Mouse (Mus musculus) intestine, embryonic 14.5 days (tissue): Measurements from ENCODE around the gene Olfr771. TPM values are rescaled to one million over a fixed set of nuclear protein-coding genes. Genes with fewer than 3 reads are reported as not detected.
"Not testable (repeated sequence)": the region's sequence is repeated elsewhere in the genome, so short reads cannot be mapped to it uniquely, and the experiment has no call there.

Experiments used
- ATAC-seq: fragments of 200-750 bp; cut with Nextera tagmentation; replicated peaks from 2 replicates; pipeline ENCODE4 v1.8.0; 2017; ENCODE audit warnings: low read depth, moderate number of reproducible peaks, moderate TSS enrichment, moderate library complexity; ENCODE audit not compliant: low FRiP score, low TSS enrichment
- DNase-seq: peaks from one replicate; pipeline ENCODE4 v3.0.0-alpha.2; 2018; ENCODE audit warnings: low spot score
- H3K27ac ChIP-seq: fragments of 300-500 bp; sonication (generic); 2 replicates; pipeline ENCODE4 v1.5.1; 2014; ENCODE audit warnings: low read depth, mild to moderate bottlenecking, control low read depth
- H3K27me3 ChIP-seq: fragments of 300-500 bp; sonication (generic); replicated peaks from 2 replicates; pipeline ENCODE4 v1.6.1; 2014; ENCODE audit warnings: low read length, control low read depth; ENCODE audit not compliant: control insufficient read depth, insufficient read depth
- H3K36me3 ChIP-seq: fragments of 300-500 bp; sonication (generic); 2 replicates; pipeline ENCODE4 v1.6.1; 2014; ENCODE audit warnings: low read length, control low read depth; ENCODE audit not compliant: control insufficient read depth, insufficient read depth
- H3K4me1 ChIP-seq: fragments of 300-500 bp; sonication (generic); replicated peaks from 2 replicates; pipeline ENCODE4 v1.6.1; 2014; ENCODE audit warnings: low read length, control low read depth, mixed read lengths; ENCODE audit not compliant: control insufficient read depth, insufficient read depth
- H3K4me2 ChIP-seq: fragments of 300-500 bp; sonication (generic); 2 replicates; pipeline ENCODE4 v1.6.1; 2014; ENCODE audit warnings: low read length
- H3K4me3 ChIP-seq: fragments of 300-500 bp; sonication (generic); 2 replicates; pipeline ENCODE4 v1.5.1; 2014; ENCODE audit warnings: low read depth, low read length, control low read depth, mixed read lengths
- H3K9ac ChIP-seq: fragments of 300-500 bp; sonication (generic); 2 replicates; pipeline ENCODE4 v1.6.1; 2014; ENCODE audit warnings: mild to moderate bottlenecking, low read length
- H3K9me3 ChIP-seq: fragments of 300-500 bp; sonication (generic); 2 replicates; pipeline ENCODE4 v1.6.1; 2016; ENCODE audit warnings: low read length, control low read depth; ENCODE audit not compliant: control insufficient read depth
- WGBS: fragments of 180-500 bp; shearing (Covaris S2); extraction: QIAGEN DNeasy Blood & Tissue Kit; methylation state at CpG from one replicate; pipeline ENCODE4 v1.1.7; 2014; 5-methylcytosine and 5-hydroxymethylcytosine counted together
- polyA plus RNA-seq: library from polyadenylated mRNA; unstranded; fragments of >200 nt; fragmentation: Nextera tagmentation; extraction: Ambion mirVana; gene quantifications from 2 replicates; pipeline ENCODE4 v1.2.1, GENCODE M21; 2014

Olfr771 gene
- polyA plus RNA-seq = not detected in 2 replicates

- no peak within 1 kb of the TSS for H3K4me2 ChIP-seq
- no peaks in the 10 kb centered on the region for H3K27me3 ChIP-seq
- no peak for DNase-seq
- H3K9ac ChIP-seq = no peak within 1 kb of the TSS
- WGBS = 85% methylated on average over 1 of the region's 1 CpGs
- no peaks in the 10 kb centered on the region for H3K4me1 ChIP-seq
- H3K4me3 ChIP-seq = no peak within 1 kb of the TSS
- H3K27ac ChIP-seq = no peak within 1 kb of the TSS
- no peak for ATAC-seq
- no peaks in the 10 kb centered on the region for H3K9me3 ChIP-seq
- no peaks in the 10 kb centered on the region for H3K36me3 ChIP-seq
Observed at GRCm38 (mm10) chr10:129164651-129165050, at the start of gene Olfr771. Olfr771 (minus strand) TSS chr10:129164751.

GRCm38 (mm10) chr10:129187319-129187718 is 22.8 kb upstream of the Olfr771 start, which contains the start of gene Olfr773:
Olfr773 (minus strand) TSS chr10:129187419.
- not testable (repeated sequence) for H3K9ac ChIP-seq, H3K27me3 ChIP-seq, H3K4me2 ChIP-seq, ATAC-seq, H3K4me3 ChIP-seq, H3K36me3 ChIP-seq, DNase-seq, H3K9me3 ChIP-seq, H3K4me1 ChIP-seq, H3K27ac ChIP-seq

- 82% methylated on average over 3 of the region's 4 CpGs for WGBS
- H3K9me3 ChIP-seq, H3K27me3 ChIP-seq, H3K27ac ChIP-seq, H3K4me2 ChIP-seq, H3K4me3 ChIP-seq, H3K36me3 ChIP-seq, H3K4me1 ChIP-seq, H3K9ac ChIP-seq, DNase-seq, ATAC-seq: not testable (repeated sequence)
Observed at GRCm38 (mm10) chr10:129177821-129178220, 13.3 kb upstream of the Olfr771 start, which contains the start of gene Olfr772. Olfr772 (minus strand) TSS chr10:129177921.

GRCm38 (mm10) chr10:129138898-129139297 is 25.7 kb downstream of the Olfr771 start, which contains the start of gene Olfr770:
Olfr770 (minus strand) TSS chr10:129138998.
- Histone ChIP-seq H3K27me3 (no peaks in the 10 kb centered on the region), H3K4me2 (no peak within 1 kb of the TSS), H3K36me3 (no peaks in the 10 kb centered on the region), H3K9ac (no peak within 1 kb of the TSS), H3K9me3 (no peaks in the 10 kb centered on the region), H3K4me1 (no peaks in the 10 kb centered on the region), H3K27ac (no peak within 1 kb of the TSS), H3K4me3 (no peak within 1 kb of the TSS)
- no peak for ATAC-seq
- no peak for DNase-seq
- 82% methylated on average over 2 of the region's 2 CpGs for WGBS

DNA sequence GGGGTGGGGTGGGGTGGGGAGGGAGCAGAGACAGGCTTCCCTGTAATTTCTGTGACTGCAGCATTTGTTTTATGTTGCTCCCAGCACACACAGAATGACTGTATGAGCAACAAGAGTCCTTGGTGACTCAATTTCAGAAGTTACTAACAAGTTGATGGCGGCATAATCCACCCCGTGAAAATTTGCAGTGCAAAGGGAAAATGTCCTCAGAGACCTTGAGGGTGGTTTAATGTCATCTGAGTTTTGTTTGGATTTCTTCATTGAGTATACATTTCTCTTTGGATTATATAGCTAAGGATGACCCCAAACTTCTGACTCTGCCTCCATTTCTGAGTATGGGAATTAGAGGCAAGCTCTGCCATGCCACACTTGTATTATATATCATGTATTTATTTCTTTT is 46.8 kb downstream of the Olfr771 start, which contains the start of gene Olfr769:
Gene Olfr769, minus strand, starts transcription at position 101 of the 400 bp plus-strand sequence.
- Histone ChIP-seq H3K27me3 (no peaks in the 10 kb centered on the region), H3K4me2 (no peak within 1 kb of the TSS), H3K27ac (no peak within 1 kb of the TSS), H3K9me3 (no peaks in the 10 kb centered on the region), H3K4me1 (no peaks in the 10 kb centered on the region), H3K36me3 (no peaks in the 10 kb centered on the region), H3K4me3 (no peak within 1 kb of the TSS), H3K9ac (no peak within 1 kb of the TSS)
- ATAC-seq = no peak
- WGBS = 79% methylated on average over 2 of the region's 2 CpGs
- no peak for DNase-seq

DNA sequence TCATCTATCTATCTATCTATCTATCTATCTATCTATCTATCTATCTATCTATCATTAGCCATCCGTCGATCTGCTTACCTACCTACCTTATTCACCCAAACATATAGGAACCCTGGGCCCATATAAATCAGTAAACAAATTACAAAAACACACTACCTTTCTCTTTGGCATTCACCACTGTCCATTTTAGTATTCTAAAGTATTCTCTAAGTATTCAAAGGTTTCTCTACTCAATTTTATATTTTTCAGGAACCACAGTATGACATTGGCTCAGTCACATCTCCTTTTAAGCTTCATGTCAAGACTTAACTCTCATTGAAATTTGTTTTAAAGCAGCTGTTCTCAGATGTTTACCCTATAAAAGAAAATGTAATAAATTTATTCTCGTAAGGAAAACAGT is 49.4 kb downstream of the Olfr771 start:
- WGBS = 92% methylated on average over 3 of the region's 3 CpGs
- Histone ChIP-seq H3K9me3 (no peaks in the 10 kb centered on the region), H3K27ac (no peak overlapping the region), H3K27me3 (no peaks in the 10 kb centered on the region), H3K4me1 (no peaks in the 10 kb centered on the region), H3K4me3 (no peak overlapping the region), H3K9ac (no peak overlapping the region), H3K4me2 (no peak overlapping the region), H3K36me3 (no peaks in the 10 kb centered on the region)
- DNase-seq = no peak
- no peak for ATAC-seq

Other genes with a start within 250 kb of the Olfr771 start
- 8.9 and 11.5 TPM in 2 replicates for gene Rdh5, start 241.9 kb downstream of the Olfr771 start, polyA plus RNA-seq
- gene Bloc1s1, start 240.7 kb downstream of the Olfr771 start, polyA plus RNA-seq = 218 and 228 TPM in 2 replicates
- gene Itga7, start 230.9 kb downstream of the Olfr771 start, polyA plus RNA-seq = 2.1 and 2.3 TPM in 2 replicates
- 1.2 and 2.4 TPM in 2 replicates for gene Mettl7b, start 203.8 kb downstream of the Olfr771 start, polyA plus RNA-seq
- gene Olfr9, start 175.3 kb downstream of the Olfr771 start, polyA plus RNA-seq = not detected in 2 replicates
- gene Olfr763, start 154.0 kb downstream of the Olfr771 start, polyA plus RNA-seq = not detected in 2 replicates
- gene Olfr764-ps1, start 124.9 kb downstream of the Olfr771 start, polyA plus RNA-seq = not detected in 2 replicates
- gene Olfr765, start 114.8 kb downstream of the Olfr771 start, polyA plus RNA-seq = not detected in 2 replicates
- gene Olfr766-ps1, start 95.8 kb downstream of the Olfr771 start, polyA plus RNA-seq = not detected in 2 replicates
- not detected in 2 replicates for gene Olfr767, start 81.8 kb downstream of the Olfr771 start, polyA plus RNA-seq
- not detected in 2 replicates for gene Olfr768, start 65.4 kb downstream of the Olfr771 start, polyA plus RNA-seq
- gene Olfr769, start 46.9 kb downstream of the Olfr771 start, polyA plus RNA-seq = not detected in 2 replicates
- not detected in 2 replicates for gene Olfr770, start 25.8 kb downstream of the Olfr771 start, polyA plus RNA-seq
- not detected in 2 replicates for gene Olfr772, start 13.2 kb upstream of the Olfr771 start, polyA plus RNA-seq
- gene Olfr773, start 22.7 kb upstream of the Olfr771 start, polyA plus RNA-seq = not detected in 2 replicates
- gene Olfr774, start 71.5 kb upstream of the Olfr771 start, polyA plus RNA-seq = not detected in 2 replicates
- not detected in 2 replicates for gene Olfr775, start 83.7 kb upstream of the Olfr771 start, polyA plus RNA-seq
- not detected in 2 replicates for gene Olfr776, start 94.4 kb upstream of the Olfr771 start, polyA plus RNA-seq
- gene Olfr777, start 106.7 kb upstream of the Olfr771 start, polyA plus RNA-seq = not detected in 2 replicates
- gene Olfr780, start 153.4 kb upstream of the Olfr771 start, polyA plus RNA-seq = not detected in 2 replicates
- not detected in 2 replicates for gene Olfr781, start 164.1 kb upstream of the Olfr771 start, polyA plus RNA-seq
- gene Olfr782, start 184.1 kb upstream of the Olfr771 start, polyA plus RNA-seq = not detected in 2 replicates
- gene Olfr784, start 219.3 kb upstream of the Olfr771 start, polyA plus RNA-seq = 0.11 and 0.20 TPM in 2 replicates
- gene Olfr785, start 240.7 kb upstream of the Olfr771 start, polyA plus RNA-seq = not detected in 2 replicates